Mouse (Mus musculus): ENCODE measurements at regions not wholly inside any gene's neighbourhood (a gene's known extent, or its start where the extent isn't known, plus 50 kb on each side); places are given as distances from the start of the nearest gene placed in this dataset.
"Not testable (repeated sequence)": the region's sequence is repeated elsewhere in the genome, so short reads cannot be mapped to it uniquely, and the experiment has no call there.

DNA sequence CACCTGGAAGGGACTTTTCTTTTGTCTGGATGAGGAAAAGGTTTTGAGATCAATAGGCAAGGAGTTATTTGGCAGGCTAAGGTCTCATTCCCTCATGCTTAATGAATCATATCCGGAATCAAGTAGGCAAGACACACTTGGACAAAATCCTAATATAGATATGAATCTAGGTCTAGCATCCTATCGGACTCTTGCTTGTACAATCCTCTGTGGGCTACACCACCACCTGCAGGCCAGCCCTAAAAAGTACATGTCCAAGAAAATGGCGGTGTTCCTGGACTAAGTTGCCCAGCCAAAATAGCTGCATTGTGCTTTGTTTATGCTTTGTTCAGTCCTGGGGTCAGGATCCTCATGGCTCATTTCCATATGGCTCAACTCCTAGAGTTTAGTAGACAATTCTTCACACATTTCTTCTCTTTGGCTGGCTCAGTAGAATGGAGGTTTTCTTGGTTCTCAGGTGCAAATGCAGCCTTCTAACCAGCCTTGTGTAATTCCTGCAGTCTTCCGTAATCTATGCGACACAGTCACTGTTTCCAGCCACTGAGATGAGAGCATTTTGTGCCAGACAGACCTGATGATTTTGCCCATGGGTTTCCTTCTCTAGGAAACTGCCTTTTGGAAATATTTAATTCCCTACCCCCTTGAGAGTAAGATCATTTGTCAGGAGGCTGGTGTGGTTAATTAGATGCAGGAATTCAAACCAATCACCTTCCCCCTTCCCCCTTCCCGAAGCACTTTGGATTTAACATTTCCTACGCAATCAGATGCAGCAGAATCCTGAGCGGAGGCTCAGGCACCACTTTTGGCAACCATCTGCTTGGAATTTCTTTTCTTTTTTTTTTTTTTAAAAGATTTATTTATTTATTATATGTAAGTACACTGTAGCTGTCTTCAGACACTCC lies 80.6 kb upstream of the Tcf12 start:
- ATAC-seq (no peak), DNase-seq (peak; percentile 61)
- H3K36me3 ChIP-seq (replicated peaks; ENCODE audit: insufficient read depth, low read length), result no peaks in the 10 kb centered on the region
- no peaks in the 10 kb centered on the region for H3K9me3 ChIP-seq (ENCODE audit: low read length)
- TF ChIP-seq CTCF (IDR thresholded peaks at IDR 0.05; ENCODE audit: low read depth) (peak; percentile 81), EP300 (IDR thresholded peaks at IDR 0.05; ENCODE audit: low read depth) (no peak)
- H3K4me1 ChIP-seq (ENCODE audit: insufficient read depth), result no peaks in the 10 kb centered on the region
- WGBS (ENCODE audit: insufficient replicate concordance), result 53% methylated on average over 8 of the region's 8 CpGs
- H3K27ac ChIP-seq (ENCODE audit: low read depth), result no peak overlapping the region
- no peaks in the 10 kb centered on the region for H3K27me3 ChIP-seq (ENCODE audit: insufficient read depth, low read length)
- no peak overlapping the region for H3K9ac ChIP-seq (replicated peaks)
- no peak overlapping the region for H3K4me3 ChIP-seq (ENCODE audit: low read depth, low read length)
- no peak overlapping the region for H3K4me2 ChIP-seq (ENCODE audit: low read depth, low read length)

DNA sequence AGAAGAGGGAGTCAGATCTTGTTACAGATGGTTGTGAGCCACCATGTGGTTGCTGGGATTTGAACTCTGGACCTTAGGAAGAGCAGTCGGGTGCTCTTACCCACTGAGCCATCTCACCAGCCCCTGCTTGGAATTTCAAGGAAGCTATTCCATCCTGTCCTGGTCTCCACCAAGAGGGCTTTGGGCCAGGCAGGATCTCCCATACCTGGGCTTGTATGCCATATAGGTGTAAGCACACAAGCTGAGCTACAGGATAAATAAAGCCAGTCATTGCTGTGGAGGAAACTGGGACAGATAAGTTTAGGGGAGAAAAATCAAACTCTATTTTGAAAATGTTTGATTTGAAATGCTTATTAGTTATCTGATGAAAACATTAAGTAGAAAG lies 81.3 kb upstream of the Tcf12 start:
- ATAC-seq; H3K4me3 ChIP-seq (ENCODE audit: low read depth, low read length); H3K9me3 ChIP-seq (ENCODE audit: low read length); H3K4me2 ChIP-seq (ENCODE audit: low read depth, low read length); H3K27me3 ChIP-seq (ENCODE audit: insufficient read depth, low read length); H3K36me3 ChIP-seq (replicated peaks; ENCODE audit: insufficient read depth, low read length); DNase-seq; H3K4me1 ChIP-seq (ENCODE audit: insufficient read depth); H3K9ac ChIP-seq (replicated peaks); H3K27ac ChIP-seq (ENCODE audit: low read depth): not testable (repeated sequence)
- WGBS (ENCODE audit: insufficient replicate concordance), result 68% methylated on average over 1 of the region's 1 CpGs

GRCm38 (mm10) chr9:72195348-72195747 lies 79.3 kb upstream of the Zfp280d start:
- Histone ChIP-seq H3K9ac (replicated peaks) (no peak overlapping the region), H3K9me3 (ENCODE audit: low read length) (no peaks in the 10 kb centered on the region), H3K27me3 (ENCODE audit: insufficient read depth, low read length) (no peaks in the 10 kb centered on the region), H3K4me3 (ENCODE audit: low read depth, low read length) (no peak overlapping the region), H3K4me1 (ENCODE audit: insufficient read depth) (no peaks in the 10 kb centered on the region), H3K4me2 (ENCODE audit: low read depth, low read length) (no peak overlapping the region), H3K27ac (ENCODE audit: low read depth) (no peak overlapping the region), H3K36me3 (replicated peaks; ENCODE audit: insufficient read depth, low read length) (no peaks in the 10 kb centered on the region)
- DNase-seq (no peak), ATAC-seq (no peak)
- 57% methylated on average over 3 of the region's 3 CpGs for WGBS (ENCODE audit: insufficient replicate concordance)
- TF ChIP-seq EP300 (IDR thresholded peaks at IDR 0.05; ENCODE audit: low read depth) (no peak), CTCF (IDR thresholded peaks at IDR 0.05; ENCODE audit: low read depth) (no peak)

- Histone ChIP-seq H3K9ac (replicated peaks) (no peak overlapping the region), H3K4me3 (ENCODE audit: low read depth, low read length) (no peak overlapping the region), H3K9me3 (ENCODE audit: low read length) (no peaks in the 10 kb centered on the region), H3K27ac (ENCODE audit: low read depth) (no peak overlapping the region), H3K4me2 (ENCODE audit: low read depth, low read length) (no peak overlapping the region), H3K4me1 (ENCODE audit: insufficient read depth) (no peaks in the 10 kb centered on the region), H3K27me3 (ENCODE audit: insufficient read depth, low read length) (no peaks in the 10 kb centered on the region), H3K36me3 (replicated peaks; ENCODE audit: insufficient read depth, low read length) (no peaks in the 10 kb centered on the region)
- no peak for TF ChIP-seq CTCF (IDR thresholded peaks at IDR 0.05; ENCODE audit: low read depth)
- no peak for TF ChIP-seq EP300 (IDR thresholded peaks at IDR 0.05; ENCODE audit: low read depth)
- DNase-seq (no peak), ATAC-seq (no peak)
- WGBS (ENCODE audit: insufficient replicate concordance), result 81% methylated on average over 10 of the region's 10 CpGs
Observed at GRCm38 (mm10) chr9:72196626-72197330, 77.9 kb upstream of the Zfp280d start.

- ATAC-seq (no peak), DNase-seq (no peak)
- Histone ChIP-seq H3K9me3 (ENCODE audit: low read length) (no peaks in the 10 kb centered on the region), H3K9ac (replicated peaks) (no peak overlapping the region), H3K4me2 (ENCODE audit: low read depth, low read length) (no peak overlapping the region), H3K27ac (ENCODE audit: low read depth) (no peak overlapping the region), H3K36me3 (replicated peaks; ENCODE audit: insufficient read depth, low read length) (no peaks in the 10 kb centered on the region), H3K27me3 (ENCODE audit: insufficient read depth, low read length) (no peaks in the 10 kb centered on the region), H3K4me1 (ENCODE audit: insufficient read depth) (no peaks in the 10 kb centered on the region), H3K4me3 (ENCODE audit: low read depth, low read length) (no peak overlapping the region)
- TF ChIP-seq EP300 (IDR thresholded peaks at IDR 0.05; ENCODE audit: low read depth), result no peak
- TF ChIP-seq CTCF (IDR thresholded peaks at IDR 0.05; ENCODE audit: low read depth), result no peak
- WGBS (ENCODE audit: insufficient replicate concordance), result 79% methylated on average over 11 of the region's 11 CpGs
Observed at GRCm38 (mm10) chr9:72197331-72197732, 77.3 kb upstream of the Zfp280d start.

GRCm38 (mm10) chr9:72198976-72199375 lies 75.7 kb upstream of the Zfp280d start:
- Histone ChIP-seq H3K4me2 (ENCODE audit: low read depth, low read length) (no peak overlapping the region), H3K27me3 (ENCODE audit: insufficient read depth, low read length) (no peaks in the 10 kb centered on the region), H3K9ac (replicated peaks) (no peak overlapping the region), H3K27ac (ENCODE audit: low read depth) (no peak overlapping the region), H3K36me3 (replicated peaks; ENCODE audit: insufficient read depth, low read length) (no peaks in the 10 kb centered on the region), H3K9me3 (ENCODE audit: low read length) (no peaks in the 10 kb centered on the region), H3K4me3 (ENCODE audit: low read depth, low read length) (no peak overlapping the region), H3K4me1 (ENCODE audit: insufficient read depth) (no peaks in the 10 kb centered on the region)
- DNase-seq (no peak), ATAC-seq (no peak)
- TF ChIP-seq CTCF (IDR thresholded peaks at IDR 0.05; ENCODE audit: low read depth) (no peak), EP300 (IDR thresholded peaks at IDR 0.05; ENCODE audit: low read depth) (no peak)
- 85% methylated on average over 5 of the region's 5 CpGs for WGBS (ENCODE audit: insufficient replicate concordance)

Measured in liver, postnatal 0 days (tissue).